Mouse (Mus musculus) lung, adult 2 months (tissue): ENCODE measurements at regions not wholly inside any gene's neighbourhood (a gene's known extent, or its start where the extent isn't known, plus 50 kb on each side); places are given as distances from the start of the nearest gene placed in this dataset.
"Not testable (repeated sequence)": the region's sequence is repeated elsewhere in the genome, so short reads cannot be mapped to it uniquely, and the experiment has no call there.

ENCODE experiments used
- CTCF ChIP-seq: fragments of 200-500 bp; IDR thresholded peaks from 2 replicates; pipeline ENCODE4 v1.5.1; 2011; ENCODE audit warnings: mild to moderate bottlenecking, low read length, control low read depth; ENCODE audit not compliant: insufficient read depth
- POLR2A ChIP-seq: fragments of 200-500 bp; IDR thresholded peaks from 2 replicates; pipeline ENCODE4 v1.6.1; 2011; ENCODE audit warnings: low read depth, mild to moderate bottlenecking, control low read depth, low read length, borderline replicate concordance; ENCODE audit errors: extremely low read depth

- not testable (repeated sequence) for TF ChIP-seq CTCF, POLR2A
These were observed 172.2 kb upstream of the Slc13a1 start for GRCm38 (mm10) chr6:24340107-24340506.
